ENCODE assay signal across 9 mouse cellular contexts in genomic region chr12:100578291-100578690, GRCm38 (mm10). TPM values are rescaled to one million over a fixed set of nuclear protein-coding genes. Genes with fewer than 3 reads are reported as not detected.
DNase-seq lines count a peak whose midpoint lies in the region; ATAC-seq and TF ChIP-seq lines count a peak whose summit lies in the region.
"Had no signal": no experiment of that assay in that cellular context is flagged by ENCODE, and none has a peak within 500 bp of the region (broad histone marks: within the 10 kb centered on the region; RNA-seq: fewer than 3 reads in every experiment).

No protein-coding gene starts in this region.

- no peak overlapping the region for H3K27ac ChIP-seq in liver, adult 2 months (replicated peaks; ENCODE audit: insufficient read depth, low read depth, low read length)
- no peak overlapping the region for H3K27ac ChIP-seq in liver, embryonic 12.5 days
- H3K27ac ChIP-seq in stomach, postnatal 0 days (replicated peaks), result no peak overlapping the region
- H3K27ac ChIP-seq: liver, embryonic 15.5 days had no signal

- ATAC-seq in liver, embryonic 12.5 days, result no peak
- no peak for ATAC-seq in stomach, postnatal 0 days (ENCODE audit: low FRiP score, low TSS enrichment)

- no peaks in the 10 kb centered on the region for H3K27me3 ChIP-seq in liver, adult 2 months (ENCODE audit: control insufficient read depth, insufficient read depth, low read length)
- H3K27me3 ChIP-seq in liver, embryonic 12.5 days (replicated peaks), result no peaks in the 10 kb centered on the region
- H3K27me3 ChIP-seq in stomach, postnatal 0 days (ENCODE audit: control insufficient read depth, insufficient read depth, low read length), result no peaks in the 10 kb centered on the region
- H3K27me3 ChIP-seq: liver, embryonic 15.5 days had no signal

- DNase-seq in adrenal gland, adult 2 months, result peak; percentile 32
- DNase-seq in adrenal gland, adult 18-20 months (ENCODE audit: low spot score in 2 of 2), result no peak
- DNase-seq in liver, adult 2 months (ENCODE audit: extremely low read depth, low read depth, low spot score), result peak; percentile 29
- DNase-seq in T-cell, adult 2 months (ENCODE audit: low spot score), result peak; percentile 4
- DNase-seq in fibroblast of lung, adult 2 months (ENCODE audit: low read depth), result peak; percentile 31
- DNase-seq in left cerebral cortex, postnatal 25 days (ENCODE audit: low spot score in 2 of 2), result peak; percentile 67 to 81
- no peak for DNase-seq in stomach, postnatal 0 days (ENCODE audit: low spot score)

- H3K36me3 ChIP-seq in liver, adult 2 months (ENCODE audit: control insufficient read depth, insufficient read depth, low read length), result no peaks in the 10 kb centered on the region; the same call in 1 of the 2 replicates
- H3K36me3 ChIP-seq in liver, embryonic 12.5 days, result 0 out of 2 replicates have a peak, but pooled peaks cover 3% of the 10 kb centered on the region
- no peaks in the 10 kb centered on the region for H3K36me3 ChIP-seq in stomach, postnatal 0 days (ENCODE audit: control insufficient read depth, insufficient read depth, low read length)
- H3K36me3 ChIP-seq: liver, embryonic 15.5 days had no signal

- TF ChIP-seq POLR2A in liver, adult 2 months (IDR thresholded peaks at IDR 0.05; ENCODE audit: extremely low read depth, insufficient read depth, low read length), result no peak

- TF ChIP-seq CTCF in liver, adult 2 months (IDR thresholded peaks at IDR 0.05; ENCODE audit: low read depth, low read length), result peak; percentile 50
- TF ChIP-seq CTCF in stomach, postnatal 0 days (IDR thresholded peaks at IDR 0.05; ENCODE audit: low read depth), result peak; percentile 82

- H3K9ac ChIP-seq in liver, adult 2 months (ENCODE audit: low read depth, low read length), result no peak overlapping the region
- no peak overlapping the region for H3K9ac ChIP-seq in liver, embryonic 12.5 days
- no peak overlapping the region for H3K9ac ChIP-seq in stomach, postnatal 0 days (ENCODE audit: low read length)
- H3K9ac ChIP-seq: liver, embryonic 15.5 days had no signal

- no peaks in the 10 kb centered on the region for H3K4me1 ChIP-seq in liver, adult 2 months (ENCODE audit: control insufficient read depth, insufficient read depth, low read length)
- no peaks in the 10 kb centered on the region for H3K4me1 ChIP-seq in liver, embryonic 12.5 days
- 0 out of 2 replicates have a peak, but pooled peaks cover 2% of the 10 kb centered on the region for H3K4me1 ChIP-seq in stomach, postnatal 0 days (replicated peaks; ENCODE audit: control insufficient read depth, insufficient read depth)
- H3K4me1 ChIP-seq: liver, embryonic 15.5 days had no signal

- TF ChIP-seq EP300 in stomach, postnatal 0 days (optimal IDR thresholded peaks at IDR 0.05), result no peak

- H3K4me3 ChIP-seq in liver, adult 2 months (ENCODE audit: insufficient read depth, low read depth, low read length), result no peak overlapping the region
- H3K4me3 ChIP-seq in liver, embryonic 12.5 days, result no peak overlapping the region
- H3K4me3 ChIP-seq in stomach, postnatal 0 days (ENCODE audit: low read depth, low read length), result no peak overlapping the region
- H3K4me3 ChIP-seq: liver, embryonic 15.5 days had no signal

- intact Hi-C loops in left cerebral cortex, postnatal 25 days (cut with DNase I), result loop anchor here (1.0 to 5.0 kb wide), 2 partner anchors 263 to 349 kb away; no protein-coding TSS in a partner anchor

- no peak overlapping the region for H3K4me2 ChIP-seq in liver, embryonic 12.5 days
- H3K4me2 ChIP-seq in stomach, postnatal 0 days (replicated peaks; ENCODE audit: low read depth), result no peak overlapping the region
- H3K4me2 ChIP-seq: liver, embryonic 15.5 days had no signal

- H3K9me3 ChIP-seq in liver, embryonic 12.5 days (replicated peaks), result no peaks in the 10 kb centered on the region
- no peaks in the 10 kb centered on the region for H3K9me3 ChIP-seq in stomach, postnatal 0 days (ENCODE audit: control insufficient read depth, low read length)
- H3K9me3 ChIP-seq: liver, embryonic 15.5 days had no signal

- H3K79me2 ChIP-seq in liver, adult 2 months (ENCODE audit: control insufficient read depth, insufficient read depth, low read length), result no peaks in the 10 kb centered on the region

- 65% methylated on average over 2 of the region's 2 CpGs for WGBS in liver, adult 2 months
- 43% methylated on average over 2 of the region's 2 CpGs for WGBS in liver, embryonic 12.5 days (ENCODE audit: insufficient replicate concordance)
- WGBS in stomach, postnatal 0 days, result 48% methylated on average over 2 of the region's 2 CpGs

RNA-seq across cellular contexts. Expression of gene Ttc7b, which starts 57.7 kb away (rescaled TPM):
- total RNA-seq in adrenal gland, adult 2 months (2021), result 10 to 100 TPM; 70.9 to 76.7 TPM
- polyA plus RNA-seq in adrenal gland, adult 2 months (2012; rRNA removed), result 121 and 142 TPM in 2 replicates
- 10 to 100 TPM; 87.5 to 91.4 TPM for total RNA-seq in adrenal gland, adult 18-20 months (2021)
- total RNA-seq in liver, adult 2 months (2014; rRNA removed), result 7.7 and 10.1 TPM in 2 replicates
- polyA plus RNA-seq in liver, adult 2 months (2012; rRNA removed), result 10.7 and 10.9 TPM in 2 replicates
- polyA plus RNA-seq in liver, embryonic 12.5 days (2016; fragmentation: Nextera tagmentation; extraction: Ambion mirVana), result 2.2 and 3.1 TPM in 2 replicates
- total RNA-seq in left cerebral cortex, postnatal 25 days (2021), result 100 to 1,000 TPM; 224 to 230 TPM
- 2.4 and 3.4 TPM in 2 replicates for polyA plus RNA-seq in stomach, postnatal 0 days (2015; fragmentation: Nextera tagmentation; extraction: Ambion mirVana)

Comparison
In these comparisons a context has a peak if more than half of its experiments do, and no peak if none do; other contexts are left out.
1. DNase-seq: peak in adrenal gland, adult 2 months (single experiment), liver, adult 2 months (single experiment), T-cell, adult 2 months (single experiment), fibroblast of lung, adult 2 months (single experiment) and left cerebral cortex, postnatal 25 days (2 of 2); none in adrenal gland, adult 18-20 months (0 of 2) and stomach, postnatal 0 days (single experiment).